Mouse (Mus musculus) gastrocnemius, adult 2 months (tissue): ENCODE measurements around the gene Tmem222. TPM values are rescaled to one million over a fixed set of nuclear protein-coding genes. Genes with fewer than 3 reads are reported as not detected.

Source experiments
- DNase-seq: peaks from one replicate; pipeline ENCODE4 v3.0.0; 2022
- H3K27ac ChIP-seq: fragments of 200-600 bp; 2 replicates; pipeline ENCODE4 v1.8.1; 2022; ENCODE audit warnings: mild to moderate bottlenecking
- H3K4me3 ChIP-seq: fragments of 200-600 bp; 2 replicates; pipeline ENCODE4 v1.8.1; 2022; ENCODE audit warnings: mild to moderate bottlenecking, moderate library complexity
- CTCF ChIP-seq: fragments of 200-600 bp; IDR thresholded peaks from 2 replicates; pipeline ENCODE4 v1.8.1; 2022; ENCODE audit warnings: antibody characterized with exemption, mild to moderate bottlenecking, moderate library complexity
- intact Hi-C: fragments of 180-260 bp; cut with DNase I; formaldehyde crosslinking; loops from one replicate; pipeline ENCODE4 v1.15.1; 2025
- long read RNA-seq, 2 experiments: library from polyadenylated mRNA; stranded (forward); transcript quantifications; one replicate each; pipeline ENCODE4 v2.0.0; 2021
- total RNA-seq, 2 experiments: library from RNA; stranded (reverse); gene quantifications; 2 replicates each; pipeline ENCODE4 v1.2.3; 2021

Tmem222 gene
- total RNA-seq, result 10 to 100 TPM; 21.6 to 25.7 TPM
- long read RNA-seq, experiment 1, transcript Tmem222-201 (6 exons, 1,484 nt), result major isoform, 45 of 46 reads
- long read RNA-seq, experiment 1, partial matches to known transcripts, result 0 of 46 reads
- long read RNA-seq, experiment 1, other reads (novel, unspliced or antisense), result 0 of 46 reads
- long read RNA-seq, experiment 2, transcript Tmem222-201 (6 exons, 1,484 nt), result major isoform, 53 of 58 reads
- long read RNA-seq, experiment 2, partial matches to known transcripts, result 0 of 58 reads
- long read RNA-seq, experiment 2, other reads (novel, unspliced or antisense), result 1 of 58 reads

- no peak for TF ChIP-seq CTCF
- H3K27ac ChIP-seq, result peak within 1 kb of the TSS; percentile 95
- peak within 1 kb of the TSS; percentile 81 for H3K4me3 ChIP-seq
- peak; percentile 97 for DNase-seq
- intact Hi-C loops, result no loop called here
Observed at GRCm38 (mm10) chr4:133277104-133278026, at the start of gene Tmem222. Tmem222 (minus strand) TSS chr4:133277792.

GRCm38 (mm10) chr4:133319667-133320066, 42.1 kb upstream of the Tmem222 start:
- no peak for TF ChIP-seq CTCF
- H3K27ac ChIP-seq, result no peak overlapping the region
- intact Hi-C loops, result no loop called here

DNA sequence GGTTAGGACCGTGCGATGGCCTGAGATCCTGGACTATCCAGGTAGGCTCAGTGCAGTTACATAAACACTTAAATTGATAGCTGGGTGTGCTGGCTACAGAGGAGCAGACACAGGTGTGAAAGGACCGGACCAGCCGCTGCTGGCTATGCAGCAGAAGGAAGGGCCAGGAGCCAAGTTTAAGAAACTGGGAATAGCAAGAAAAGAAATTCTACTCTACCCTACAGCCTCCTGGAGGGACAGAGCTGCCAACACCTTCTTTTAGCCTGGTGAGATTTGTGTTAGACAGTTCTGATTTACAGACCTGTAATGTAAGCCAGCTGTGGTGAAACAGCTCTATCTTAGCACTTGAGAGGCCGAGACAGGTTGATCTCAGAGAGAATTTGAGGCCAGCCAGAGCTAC, 38.4 kb upstream of the Tmem222 start:
- Histone ChIP-seq H3K4me3 (no peak overlapping the region), H3K27ac (peak overlapping the region; percentile 50)
- TF ChIP-seq CTCF, result no peak
- intact Hi-C loops, result no loop called here
- peak; percentile 71 for DNase-seq

More at GRCm38 (mm10) chr4:133319667-133320066, 42.1 kb upstream of the Tmem222 start:
- no peak overlapping the region for H3K4me3 ChIP-seq
- DNase-seq, result no peak

DNA sequence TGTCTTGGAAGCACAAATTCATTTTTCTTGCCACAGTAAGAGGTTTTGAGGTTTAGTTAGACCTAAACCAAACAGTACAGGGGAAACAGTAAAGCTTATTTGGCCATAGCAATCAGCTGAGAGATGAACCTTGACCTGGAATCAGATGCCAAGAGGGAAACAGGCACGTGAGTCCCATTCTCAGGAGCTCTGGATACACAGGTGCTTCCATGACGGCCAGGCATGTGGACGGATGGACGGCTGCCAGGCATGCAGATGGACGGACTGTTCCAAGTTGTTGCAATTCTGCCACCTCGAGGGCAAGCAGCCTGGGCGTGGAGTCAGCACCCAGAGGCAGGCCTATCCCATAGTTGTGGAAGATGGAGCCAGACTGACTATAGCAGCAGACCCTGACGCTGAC, 37.3 kb upstream of the Tmem222 start:
- DNase-seq, result peak; percentile 72

GRCm38 (mm10) chr4:133309948-133310347, 32.4 kb upstream of the Tmem222 start:
- DNase-seq, result peak; percentile 90
- Histone ChIP-seq H3K27ac (no peak overlapping the region), H3K4me3 (no peak overlapping the region)
- intact Hi-C loops, result loop anchor here (1.0 to 5.0 kb wide), 3 partner anchors 34 to 141 kb away; no protein-coding TSS in a partner anchor
- TF ChIP-seq CTCF, result 0 out of 2 replicates have a peak, but pooled peaks have one; percentile 100

More for the DNA sequence above, 37.3 kb upstream of the Tmem222 start:
- H3K27ac ChIP-seq, result peak overlapping the region; percentile 2; the same call in 1 of the 2 replicates
- TF ChIP-seq CTCF, result no peak
- no peak overlapping the region for H3K4me3 ChIP-seq
- intact Hi-C loops, result loop anchor here (5.0 kb wide), 1 partner anchor 102 kb away; no protein-coding TSS in a partner anchor

DNA sequence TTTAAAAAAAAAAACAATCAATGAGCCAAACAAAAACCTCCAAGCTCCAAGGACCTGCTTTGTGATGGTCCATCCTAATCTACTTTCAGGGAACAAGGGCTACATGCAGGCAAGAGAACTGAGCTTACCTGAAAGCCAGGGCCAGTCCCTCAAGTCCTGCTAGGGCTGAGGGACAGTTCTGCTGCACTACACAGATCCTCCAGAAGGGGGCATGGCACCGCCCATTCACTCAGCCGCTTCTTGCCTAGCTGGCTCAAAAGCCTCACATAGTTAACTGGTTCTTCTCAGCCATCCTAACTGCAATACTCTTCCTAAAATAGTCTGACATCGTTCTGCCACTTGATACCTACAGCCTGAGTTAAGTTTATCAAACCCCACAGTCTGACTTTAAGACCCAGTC, 29.7 kb upstream of the Tmem222 start:
- peak; percentile 93 for TF ChIP-seq CTCF
- H3K4me3 ChIP-seq, result no peak overlapping the region
- intact Hi-C loops, result no loop called here
- DNase-seq, result peak; percentile 77
- H3K27ac ChIP-seq, result peak overlapping the region; percentile 63; the same call in 1 of the 2 replicates

GRCm38 (mm10) chr4:133305825-133306224, 28.2 kb upstream of the Tmem222 start:
- no peak overlapping the region for H3K4me3 ChIP-seq
- intact Hi-C loops, result no loop called here
- TF ChIP-seq CTCF, result no peak
- DNase-seq, result no peak
- H3K27ac ChIP-seq, result no peak overlapping the region

DNA sequence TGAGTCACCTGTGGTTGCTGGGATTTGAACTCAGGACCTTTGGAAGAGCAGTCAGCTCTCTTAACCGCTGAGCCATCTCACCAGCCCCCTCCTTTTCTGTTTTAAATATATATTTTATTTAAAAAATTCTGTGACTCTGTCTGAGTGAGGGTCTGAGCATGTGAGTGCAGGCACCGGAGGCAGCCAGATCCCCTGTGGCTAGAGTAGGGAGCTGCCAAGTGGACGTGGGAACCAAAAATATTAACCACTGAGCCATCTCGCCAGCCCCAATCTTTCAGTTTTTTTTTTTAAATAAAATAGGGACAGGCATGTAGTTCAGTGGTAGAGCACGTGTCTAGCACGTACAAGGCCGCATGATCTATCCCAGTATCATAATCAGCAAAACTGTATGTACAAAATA, 27.2 kb upstream of the Tmem222 start:
- no peak for DNase-seq
- Histone ChIP-seq H3K27ac (no peak overlapping the region), H3K4me3 (no peak overlapping the region)
- intact Hi-C loops, result no loop called here
- no peak for TF ChIP-seq CTCF

DNA sequence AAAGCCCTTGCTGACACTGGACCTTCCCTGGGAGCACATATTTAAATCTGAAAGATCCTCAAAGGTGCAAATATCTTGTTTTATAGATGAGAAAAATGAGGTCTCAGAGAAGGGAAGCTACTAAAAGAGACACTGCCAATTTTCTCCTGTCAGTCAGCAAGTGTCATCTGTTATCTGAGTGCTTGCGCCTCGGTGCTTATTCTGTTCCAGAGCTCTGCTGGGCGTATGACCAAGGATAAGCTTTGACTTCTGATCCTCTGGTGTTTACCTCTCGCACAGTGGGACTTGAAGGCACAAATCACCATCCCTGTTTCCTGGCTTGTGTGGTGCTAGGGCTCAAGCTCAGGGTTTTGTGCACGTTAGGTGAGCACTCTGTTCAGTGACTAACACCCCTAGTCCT, 25.1 kb upstream of the Tmem222 start:
- intact Hi-C loops, result loop anchor here (1.0 kb wide), 1 partner anchor 292 kb away; no protein-coding TSS in a partner anchor
- peak overlapping the region; percentile 44; the same call in 1 of the 2 replicates for H3K27ac ChIP-seq
- TF ChIP-seq CTCF, result no peak
- H3K4me3 ChIP-seq, result no peak overlapping the region
- no peak for DNase-seq

DNA sequence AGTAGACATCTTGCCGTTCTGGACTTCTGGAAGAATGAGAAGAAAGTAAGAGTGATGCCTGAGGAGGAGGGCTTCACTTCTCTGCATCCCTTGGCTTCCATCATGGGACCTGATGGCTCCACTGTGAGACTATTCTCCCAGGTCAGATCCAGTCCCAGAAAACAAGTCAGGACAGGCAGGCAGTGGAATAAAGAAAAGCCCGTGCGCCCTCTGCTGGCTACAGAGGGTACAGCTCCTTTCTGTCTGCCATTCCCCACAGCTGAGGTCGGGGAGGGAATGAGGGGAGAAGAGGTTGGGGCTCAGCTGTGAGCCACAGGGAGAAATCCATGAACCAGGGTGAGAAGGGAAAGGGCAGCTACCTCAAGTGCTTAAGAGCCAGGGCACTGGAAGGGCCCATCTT, 24.2 kb upstream of the Tmem222 start:
- DNase-seq, result peak; percentile 76
- peak; percentile 97 for TF ChIP-seq CTCF
- no peak overlapping the region for H3K4me3 ChIP-seq
- intact Hi-C loops, result loop anchor here (1.0 kb wide), 1 partner anchor 292 kb away; no protein-coding TSS in a partner anchor
- H3K27ac ChIP-seq, result peak overlapping the region; percentile 36; the same call in 1 of the 2 replicates

- no peak for DNase-seq
- Histone ChIP-seq H3K27ac (no peak overlapping the region), H3K4me3 (no peak overlapping the region)
- TF ChIP-seq CTCF, result no peak
- intact Hi-C loops, result no loop called here
Observed at GRCm38 (mm10) chr4:133300421-133300820, 22.8 kb upstream of the Tmem222 start.

DNA sequence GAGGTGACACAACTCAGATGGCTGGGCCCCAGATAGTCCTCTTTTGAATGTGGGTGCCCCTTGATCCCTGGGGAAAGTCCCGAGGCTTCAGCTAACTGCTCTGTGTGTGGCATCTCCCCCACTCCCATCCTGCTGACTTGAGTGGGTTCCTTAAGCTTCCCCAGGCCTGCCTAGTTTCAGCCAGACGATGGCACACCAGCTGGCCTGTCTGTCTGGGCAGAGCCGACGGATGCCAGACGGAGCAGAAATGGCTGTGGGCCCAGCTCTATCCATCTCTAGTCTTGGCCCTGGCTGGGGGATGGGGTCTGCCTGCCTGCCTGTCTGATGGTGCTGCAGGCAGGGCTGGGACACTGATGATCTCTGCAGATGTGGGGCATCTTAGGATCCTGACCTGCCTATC, 22.1 kb upstream of the Tmem222 start:
- Histone ChIP-seq H3K4me3 (no peak overlapping the region), H3K27ac (peak overlapping the region; percentile 52)
- peak; percentile 26 for DNase-seq
- intact Hi-C loops, result loop anchor here (1.0 to 5.0 kb wide), 2 partner anchors 67 to 290 kb away; no protein-coding TSS in a partner anchor
- TF ChIP-seq CTCF, result no peak
